Mouse (Mus musculus) B cell, adult 2 months (primary cell): ENCODE measurements around the gene Enam.
"Not testable (repeated sequence)": the region's sequence is repeated elsewhere in the genome, so short reads cannot be mapped to it uniquely, and the experiment has no call there.

Source experiments
- DNase-seq, 2 experiments: peaks; one replicate each; pipeline ENCODE4 v3.0.0; 2022

The Enam gene

DNA sequence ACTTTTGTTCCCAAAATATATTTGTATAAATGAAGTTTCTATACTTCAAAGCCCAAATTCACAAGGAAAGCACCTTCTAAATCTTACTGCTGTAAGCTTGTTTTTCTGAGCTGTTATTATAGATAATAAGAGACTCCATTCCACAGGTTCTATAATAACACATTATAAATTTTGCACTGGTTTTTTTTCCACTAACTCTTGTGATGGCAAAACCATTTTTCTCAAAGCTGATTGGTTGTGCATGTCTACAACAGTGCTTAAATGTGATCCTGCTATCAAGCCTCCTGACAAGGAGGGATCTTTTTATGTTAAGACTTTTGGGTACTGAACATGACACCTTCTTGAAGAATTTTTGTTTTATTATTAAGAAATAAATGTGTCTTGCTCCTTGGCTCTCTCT, at the start of gene Enam:
TSS of gene Enam (plus strand) at position 301 of the 400 bp plus-strand sequence.
- no peak for DNase-seq

DNA sequence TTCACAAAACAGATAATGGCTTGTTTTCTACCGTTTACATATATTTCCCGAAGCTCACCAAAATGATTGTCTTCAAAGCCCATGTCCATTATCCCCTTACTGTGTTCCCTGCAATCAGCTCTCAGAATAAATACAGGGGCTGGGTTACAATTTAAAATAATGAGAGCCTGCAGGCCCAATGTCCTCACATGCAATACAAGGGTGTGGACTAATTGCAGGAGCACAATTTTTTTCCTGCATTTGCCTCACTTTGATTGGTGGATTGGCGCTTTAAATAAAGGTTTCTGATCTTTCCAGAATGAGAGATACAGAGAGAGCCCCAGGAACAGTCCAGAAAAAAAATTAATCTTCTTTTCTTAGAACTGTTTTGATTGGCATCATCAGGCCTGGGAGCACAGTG, 32.1 kb upstream of the Enam start, which contains the start of gene Ambn:
TSS of gene Ambn (plus strand) at position 301 of the 400 bp plus-strand sequence.
- no peak for DNase-seq

DNA sequence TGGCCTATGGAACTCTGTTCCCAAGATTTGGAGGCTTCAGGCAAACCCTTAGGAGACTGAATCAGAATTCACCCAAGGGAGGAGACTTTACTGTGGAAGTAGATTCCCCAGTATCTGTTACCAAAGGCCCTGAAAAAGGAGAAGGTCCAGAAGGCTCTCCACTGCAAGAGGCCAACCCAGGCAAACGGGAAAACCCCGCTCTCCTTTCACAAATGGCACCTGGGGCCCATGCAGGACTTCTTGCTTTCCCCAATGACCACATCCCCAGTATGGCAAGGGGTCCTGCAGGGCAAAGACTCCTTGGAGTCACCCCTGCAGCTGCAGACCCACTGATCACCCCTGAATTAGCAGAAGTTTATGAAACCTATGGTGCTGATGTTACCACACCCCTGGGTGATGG, 20.3 kb upstream of the Enam start:
- no peak for DNase-seq

DNA sequence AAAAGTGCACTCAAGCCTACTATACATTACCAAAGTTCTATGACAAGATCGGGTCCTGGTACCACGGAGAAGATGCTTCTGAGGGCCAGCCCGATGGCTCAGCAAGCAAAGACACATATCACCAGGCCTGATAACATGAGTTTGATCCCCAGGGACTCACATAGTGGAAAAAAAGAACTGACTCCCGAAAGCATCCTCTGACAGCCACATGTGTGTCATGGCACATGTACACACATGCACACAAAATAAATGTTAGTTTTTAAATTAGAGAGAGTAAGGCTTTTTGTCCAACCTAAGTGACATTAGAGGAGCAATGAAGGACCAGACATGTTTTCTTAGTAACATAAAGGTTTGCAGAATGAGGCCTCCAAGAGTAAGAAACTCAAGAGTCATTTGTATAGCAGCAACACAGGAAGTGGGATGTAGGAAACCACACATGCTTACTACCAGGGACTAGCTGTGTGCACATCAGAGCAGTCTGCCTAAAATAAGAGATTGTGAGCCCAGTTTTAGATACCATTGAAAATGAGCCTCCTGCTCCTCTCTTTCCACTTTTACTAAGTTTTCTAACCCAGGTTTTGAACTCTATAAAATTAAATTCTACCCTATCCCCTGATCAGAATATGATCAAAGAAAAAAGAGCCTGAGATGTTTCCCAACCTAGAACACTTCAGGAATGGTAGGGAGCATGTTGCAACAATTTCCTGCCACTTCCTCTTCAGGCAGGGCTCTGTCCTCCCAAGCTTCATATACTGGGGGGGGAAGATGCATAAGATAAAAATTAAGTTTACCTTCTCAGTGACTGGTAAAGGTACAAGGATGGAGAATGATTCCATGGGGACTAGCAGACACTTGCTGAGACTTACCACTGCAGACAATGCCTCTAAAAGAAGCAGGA, 18.7 kb upstream of the Enam start:
- no peak for DNase-seq

DNA sequence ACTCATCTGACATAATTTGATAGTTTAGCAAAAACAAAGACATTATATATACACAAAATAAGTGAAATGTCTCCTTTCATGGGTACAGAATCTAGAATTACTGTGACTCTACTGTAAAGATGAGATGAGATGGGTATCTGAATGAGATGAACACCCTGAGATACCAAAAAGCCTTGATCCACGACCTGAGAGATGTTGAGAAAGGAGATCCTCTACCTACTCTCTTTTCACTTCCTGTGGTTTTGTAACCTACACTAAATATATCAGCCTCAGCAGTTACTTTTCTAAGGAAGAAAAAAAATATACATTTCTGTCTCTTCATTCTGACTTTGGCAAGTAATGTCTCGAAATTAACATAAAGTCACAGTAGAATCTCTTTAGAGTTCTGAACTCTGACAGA, 1.2 kb downstream of the Enam start:
- DNase-seq, result no peak

DNA sequence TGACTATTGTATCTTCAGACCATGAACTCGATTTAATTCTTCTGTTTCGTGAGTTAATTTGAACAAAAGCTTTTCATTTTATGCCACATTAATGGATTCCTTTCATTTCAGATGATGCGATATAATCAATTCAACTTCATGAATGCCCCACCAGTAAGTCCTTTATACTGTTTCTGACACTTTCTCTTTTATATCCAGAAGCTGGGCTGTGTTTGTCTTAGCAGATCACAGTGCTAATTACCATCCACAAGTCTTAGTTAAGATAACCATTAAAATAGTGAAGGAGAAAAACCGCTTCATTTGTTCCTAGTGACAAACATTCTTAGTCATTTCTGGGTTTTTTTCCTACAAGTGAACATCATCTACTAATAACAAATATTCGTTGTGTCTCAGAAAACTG, 3.3 kb downstream of the Enam start:
- DNase-seq, result no peak

DNA sequence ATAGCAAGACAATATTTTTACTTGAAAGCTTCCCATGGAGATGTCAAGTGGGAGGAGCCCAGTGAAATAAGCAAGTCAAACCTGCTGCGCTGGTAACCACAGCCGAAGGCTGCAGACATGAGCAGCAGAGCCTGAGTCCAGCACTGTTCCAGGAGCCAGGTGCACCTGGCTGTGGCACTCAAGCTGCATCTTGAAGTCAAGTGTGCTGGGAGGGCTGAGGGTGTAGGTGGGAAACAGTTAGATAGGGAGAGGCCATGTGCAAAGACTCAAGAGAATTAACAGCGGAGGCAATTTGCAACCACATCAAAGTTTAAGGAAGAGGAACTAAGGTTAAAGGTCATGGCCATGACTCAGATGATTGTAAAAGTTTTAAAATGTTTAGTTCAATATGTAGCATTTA, 12.0 kb downstream of the Enam start:
- no peak for DNase-seq

DNA sequence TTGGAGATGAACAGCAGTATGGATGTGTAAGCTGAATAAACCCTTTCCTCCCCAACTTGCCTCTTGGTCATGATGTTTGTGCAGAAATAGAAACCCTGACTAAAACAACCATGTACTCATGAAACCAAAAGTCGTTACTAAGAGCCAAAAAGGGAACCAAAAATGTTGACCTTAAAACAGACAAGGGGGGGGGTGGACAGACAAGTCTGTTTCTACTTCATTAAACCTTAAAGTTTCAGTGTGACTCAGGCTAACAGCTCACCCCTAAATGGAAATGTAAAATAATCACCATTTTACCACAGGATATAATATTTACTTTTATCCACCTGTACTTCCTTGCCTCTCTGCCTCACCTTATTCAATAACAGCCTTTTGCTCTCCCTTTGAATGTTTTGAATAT, 20.8 kb downstream of the Enam start:
- DNase-seq, result no peak

DNA sequence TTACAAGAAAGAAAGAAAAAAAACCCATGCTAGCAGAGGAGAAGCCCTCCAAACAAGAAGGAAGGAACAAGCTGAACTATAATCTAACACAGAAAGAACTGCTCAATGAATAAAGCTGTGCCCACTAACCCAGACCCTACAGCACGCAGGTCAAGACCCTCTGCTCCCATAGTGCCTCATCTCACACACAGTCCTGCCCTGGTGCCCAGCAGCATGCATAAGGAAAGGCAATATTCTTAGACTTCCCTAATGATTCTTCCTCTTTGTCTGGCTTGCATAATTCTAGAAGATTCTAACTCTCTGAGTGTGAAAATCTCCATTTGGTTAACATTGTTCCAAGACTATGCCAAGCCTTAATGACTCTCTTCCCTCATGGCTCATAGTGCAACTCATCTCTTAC, 21.2 kb downstream of the Enam start:
- DNase-seq, result no peak

DNA sequence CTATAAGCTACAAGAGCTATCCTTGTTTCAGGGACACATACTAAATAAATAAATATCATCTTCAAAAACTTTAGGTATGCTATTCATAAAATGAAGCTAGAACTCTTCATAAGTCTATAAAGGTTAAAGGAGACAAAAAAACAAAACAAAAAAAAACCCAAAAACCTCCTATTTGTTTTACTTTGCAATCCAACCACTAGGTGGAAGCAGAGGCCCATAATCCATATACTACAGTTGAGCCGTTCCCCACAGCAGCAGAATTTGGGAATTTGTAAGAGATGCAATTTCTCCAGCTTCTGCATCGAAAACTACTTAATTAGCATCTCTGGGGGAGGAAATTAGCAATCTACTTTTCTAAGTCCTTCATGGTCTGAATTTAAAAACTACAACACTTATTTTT, 31.5 kb downstream of the Enam start:
- DNase-seq, result peak; percentile 41 to 53

DNA sequence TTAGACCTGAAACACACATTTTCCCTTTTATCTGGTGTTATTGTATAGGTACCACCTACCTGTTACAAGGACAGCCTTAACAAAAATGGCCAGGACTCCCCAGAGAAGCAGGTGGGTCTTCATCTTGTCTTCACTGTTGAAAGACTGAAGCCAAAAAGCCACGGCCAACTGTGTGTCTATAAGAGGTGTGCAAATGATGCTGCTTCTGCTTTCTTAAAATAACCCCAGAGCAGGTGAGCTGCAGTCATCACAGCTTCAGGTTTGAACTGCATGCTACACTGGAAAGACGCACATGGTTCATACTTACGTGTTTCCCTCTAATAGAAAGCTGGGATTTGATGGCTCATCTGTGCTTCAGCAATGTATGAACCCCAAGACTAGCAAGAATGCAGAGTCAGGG, 39.9 kb downstream of the Enam start, which contains the start of gene Jchain:
TSS of gene Jchain (minus strand) at position 235 of the 400 bp plus-strand sequence.
- DNase-seq, result no peak

DNA sequence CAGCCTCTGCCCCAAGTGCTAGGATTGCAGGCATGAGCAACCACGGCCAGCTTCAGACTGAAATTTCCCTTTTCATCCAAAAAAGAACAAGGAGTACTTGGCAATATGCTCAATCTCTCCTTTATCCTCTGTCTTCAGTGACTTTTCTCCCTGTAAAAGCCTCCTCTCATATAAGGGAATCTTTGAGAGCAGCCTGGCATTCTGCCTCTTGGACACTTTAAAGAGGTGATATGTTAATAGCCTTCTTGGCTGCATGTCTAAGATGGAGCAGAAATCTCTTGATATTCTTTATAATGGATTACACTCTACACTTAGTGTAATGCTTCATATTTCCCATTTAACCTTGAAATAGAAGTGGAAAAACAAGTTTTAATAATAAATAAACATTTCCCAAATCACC, 43.1 kb downstream of the Enam start:
- DNase-seq, result no peak

DNA sequence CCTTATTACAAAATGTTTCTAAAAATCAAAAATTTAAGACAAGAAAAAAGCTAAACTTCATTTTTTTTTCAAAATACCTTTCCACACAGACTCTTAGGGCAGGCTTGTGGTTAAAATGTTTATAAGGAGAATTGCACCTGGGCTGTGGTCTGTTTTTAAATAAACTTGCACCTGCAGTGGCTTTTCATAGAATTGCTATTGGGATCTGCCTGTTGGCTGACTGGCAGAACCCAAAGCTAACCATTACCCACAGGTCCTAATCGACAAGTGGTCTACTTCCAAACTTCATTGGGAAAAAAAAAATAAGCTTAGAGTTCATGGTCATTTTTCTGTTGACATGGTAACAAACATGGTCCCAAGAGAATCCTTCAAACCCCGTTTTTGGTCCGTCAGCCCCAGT, 46.9 kb downstream of the Enam start:
- no peak for DNase-seq

DNA sequence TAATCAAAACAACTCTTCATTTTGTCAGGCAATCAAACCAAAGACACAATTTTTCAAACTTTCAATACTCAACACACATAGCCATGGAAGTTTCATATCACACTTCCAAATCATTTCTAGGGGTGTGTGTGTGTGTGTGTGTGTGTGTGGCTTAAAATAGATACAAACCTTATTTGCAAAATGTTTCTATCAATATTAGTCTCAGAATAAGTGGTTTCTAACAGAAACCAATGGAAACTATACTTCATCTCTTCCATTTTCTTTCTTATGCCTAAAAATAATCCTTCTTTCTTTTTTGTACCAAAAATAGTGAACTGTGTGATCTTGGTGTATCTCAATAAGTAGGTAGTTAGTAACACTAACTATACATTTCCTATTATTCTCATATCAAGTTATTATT, 53.1 kb downstream of the Enam start:
- no peak for DNase-seq

DNA sequence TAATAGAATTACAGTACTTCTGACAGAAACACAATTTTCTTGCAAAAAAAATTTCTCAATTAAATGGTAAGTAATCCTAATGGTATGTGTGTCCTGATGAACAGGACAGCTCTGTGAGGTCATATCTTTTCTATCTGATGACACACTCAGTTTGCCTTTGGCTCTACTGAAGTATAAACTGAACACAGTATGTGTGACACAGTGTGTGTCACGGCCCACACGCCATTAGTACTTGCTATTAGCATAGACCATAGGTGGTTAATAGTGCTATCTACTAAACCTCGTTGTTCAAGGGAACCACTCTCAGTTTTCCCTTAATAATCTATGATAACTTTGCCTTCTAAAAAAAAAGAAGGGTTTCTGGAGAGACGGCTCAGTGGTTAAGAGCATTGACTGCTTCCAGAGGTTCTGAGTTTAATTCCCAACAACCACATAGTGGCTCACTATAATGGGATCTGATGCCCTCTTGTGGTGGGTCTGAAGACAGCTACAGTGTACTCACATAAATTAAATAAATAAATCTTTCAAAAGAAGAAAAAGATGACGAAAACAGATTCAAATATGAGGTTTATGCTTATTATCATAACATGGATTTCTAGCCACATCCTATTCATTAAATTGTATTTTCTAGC, 55.0 kb downstream of the Enam start:
- DNase-seq, result peak; percentile 56 to 60

DNA sequence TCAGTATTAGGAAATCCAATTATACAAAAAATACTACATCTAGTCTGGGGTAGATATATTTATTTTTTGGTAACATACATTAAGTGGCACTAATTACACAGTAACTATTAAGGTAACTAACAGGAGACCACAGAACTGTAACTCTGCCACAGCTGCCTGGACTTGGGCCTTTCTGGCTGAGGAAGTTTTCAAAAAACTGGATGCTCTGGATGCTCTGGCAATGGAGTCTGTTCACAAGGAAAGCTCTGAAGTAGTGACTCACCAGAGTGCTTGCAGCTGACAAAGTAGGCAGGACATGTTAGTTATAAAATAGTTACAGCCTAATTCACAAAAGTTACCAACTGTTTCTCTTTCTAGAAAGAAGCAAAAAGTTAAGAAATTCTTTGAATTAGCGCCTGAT, 56.6 kb downstream of the Enam start:
- DNase-seq, result not testable (repeated sequence)

DNA sequence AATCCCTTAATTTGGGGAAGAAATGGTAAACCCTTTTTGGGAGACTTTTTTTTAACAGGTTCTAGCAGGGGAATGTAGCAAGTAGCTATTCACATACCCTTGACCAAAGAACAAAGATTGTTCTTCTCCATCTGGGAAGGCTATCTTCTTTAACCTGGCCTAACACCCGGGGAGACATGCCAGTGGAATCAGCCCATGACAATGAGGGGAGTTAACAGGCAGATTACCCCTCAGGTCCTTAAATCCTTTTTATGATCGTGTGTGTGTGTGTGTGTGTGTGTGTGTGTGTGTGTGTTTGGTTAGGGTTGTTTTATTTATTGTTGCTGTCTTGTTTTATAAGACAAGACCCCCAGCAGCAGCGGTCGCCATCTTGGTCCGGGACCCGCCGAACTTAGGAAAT, 57.8 kb downstream of the Enam start:
- DNase-seq, result no peak

DNA sequence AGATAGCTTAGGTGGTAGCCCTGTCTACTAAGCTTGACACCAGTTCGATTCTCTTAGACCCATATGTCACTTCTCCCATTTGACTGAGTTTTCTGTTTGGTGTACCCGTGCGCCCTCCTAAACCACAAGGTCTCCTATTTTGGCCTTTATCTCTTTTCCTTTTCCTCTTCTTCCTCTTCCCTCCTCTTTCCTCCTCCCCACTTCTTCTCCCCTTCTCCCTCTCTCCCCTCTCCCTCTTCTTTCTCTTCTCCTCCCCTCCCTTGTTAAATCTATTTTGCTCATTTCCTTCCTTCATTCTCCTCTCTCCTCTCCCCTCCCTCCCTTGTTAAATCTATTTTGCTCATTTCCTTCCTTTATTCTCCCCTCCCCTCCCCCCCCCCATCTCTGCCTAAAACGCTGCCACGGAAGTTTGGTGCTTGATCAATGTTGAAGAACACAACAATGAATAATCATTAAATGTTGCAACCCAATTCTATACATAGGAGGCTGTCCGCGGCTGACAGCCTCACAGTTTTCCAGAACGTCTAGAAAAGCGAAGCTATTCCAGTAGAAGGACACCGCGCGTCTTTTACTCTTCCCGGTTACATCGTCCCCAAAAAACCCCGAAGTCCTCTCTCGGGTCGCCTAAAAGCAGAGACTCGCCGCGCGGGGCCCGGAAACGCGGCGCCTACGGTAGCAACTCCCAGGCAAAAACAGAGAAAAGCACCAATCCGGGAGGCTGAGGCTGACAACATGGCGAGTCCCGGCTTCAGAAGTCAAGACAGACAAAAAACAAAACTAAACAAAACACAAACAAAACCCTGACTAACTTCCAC, 65.7 kb downstream of the Enam start:
- peak in 1 of 2 experiments; percentile 27 for DNase-seq

DNA sequence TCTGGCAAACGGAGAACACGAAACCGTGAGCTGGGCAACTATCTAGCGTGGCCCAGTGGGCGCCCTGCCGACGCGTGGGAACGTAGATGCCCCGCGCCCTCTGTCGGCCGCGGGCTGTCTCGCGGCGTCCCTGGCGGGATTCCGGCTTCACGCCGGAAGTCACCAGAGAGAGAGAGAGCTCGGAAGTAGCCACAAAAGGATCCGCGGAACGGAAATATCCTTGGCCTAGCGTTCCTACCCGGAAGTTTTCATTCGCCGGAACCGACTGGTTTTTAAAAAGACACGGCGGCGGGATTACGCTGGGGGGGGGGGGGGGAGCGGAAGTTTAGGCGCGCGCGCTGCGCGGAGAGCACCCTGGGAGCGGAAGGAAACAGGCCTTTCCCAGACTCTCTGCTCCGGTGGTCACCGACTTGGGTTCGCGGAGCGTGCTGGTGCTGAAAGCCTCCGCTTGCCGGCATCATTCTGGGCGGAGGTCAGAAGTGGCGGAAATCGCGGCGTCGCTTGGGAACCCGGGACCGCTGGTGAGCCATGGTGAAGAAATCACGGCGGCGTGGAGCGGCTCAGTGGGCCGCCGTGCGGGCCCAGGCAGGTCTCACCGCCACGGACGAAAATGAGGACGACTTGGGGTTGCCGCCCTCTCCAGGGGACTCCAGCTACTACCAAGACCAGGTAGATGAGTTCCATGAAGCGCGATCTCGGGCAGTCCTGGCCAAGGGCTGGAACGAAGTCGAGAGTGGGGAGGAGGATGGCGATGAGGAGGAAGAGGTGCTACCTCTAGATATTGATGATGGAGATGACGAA, 66.5 kb downstream of the Enam start, which contains the start of gene Utp3:
TSS of gene Utp3 (plus strand) at position 377 of the 801 bp plus-strand sequence.
- peak; percentile 93 to 94 for DNase-seq
